Mouse (Mus musculus) liver, postnatal 0 days (tissue): ENCODE measurements at regions not wholly inside any gene's neighbourhood (a gene's known extent, or its start where the extent isn't known, plus 50 kb on each side); places are given as distances from the start of the nearest gene placed in this dataset.

Experiments used
- CTCF ChIP-seq: sonication (generic); IDR thresholded peaks from 2 replicates; pipeline ENCODE4 v1.5.1; 2016; ENCODE audit warnings: antibody characterized with exemption, low read depth
- EP300 ChIP-seq: IDR thresholded peaks from 2 replicates; pipeline ENCODE4 v1.6.1; 2016; ENCODE audit warnings: antibody characterized with exemption, low read depth, mild to moderate bottlenecking

DNA sequence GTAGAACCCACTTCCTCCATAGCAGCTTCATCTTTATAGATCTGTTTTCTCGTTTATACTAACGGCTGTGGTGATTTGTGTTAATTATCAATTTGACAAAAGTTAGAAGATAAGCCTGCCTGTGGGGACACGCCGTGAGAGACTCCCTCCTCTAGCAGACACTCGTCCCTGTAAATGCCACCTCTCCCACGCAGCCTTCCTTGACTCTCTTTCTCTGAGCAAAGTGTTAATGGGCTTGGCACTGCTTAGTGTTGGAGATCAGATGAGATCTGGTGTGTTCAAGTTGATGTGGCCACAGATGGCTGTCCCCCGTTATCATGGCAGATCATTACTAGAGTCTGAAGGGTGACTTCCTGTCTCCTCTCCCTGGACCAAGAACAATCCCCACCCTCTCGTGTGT lies 113.1 kb downstream of the Plxna1 start:
- no peak for TF ChIP-seq CTCF
- no peak for TF ChIP-seq EP300
